Mouse (Mus musculus): ENCODE results near the gene Cd6.

DNA sequence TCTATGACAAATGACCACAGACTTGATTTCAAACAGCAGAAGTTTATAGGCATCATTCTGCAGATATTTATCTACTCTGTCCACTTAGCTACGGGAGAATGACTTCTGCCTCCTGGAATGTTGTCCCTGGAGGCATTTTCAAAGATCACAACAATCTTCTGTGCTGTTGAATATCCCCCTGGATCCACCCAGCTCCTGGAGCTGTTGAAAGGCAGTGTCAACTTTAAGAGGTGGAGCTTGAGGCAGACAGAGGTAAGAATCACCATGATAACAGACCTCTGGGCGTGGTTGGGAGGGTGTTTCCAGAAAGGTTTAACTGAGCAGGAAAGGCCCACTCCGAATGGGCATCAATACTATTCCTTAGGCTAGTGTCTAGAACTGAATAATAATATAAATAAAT lies 5.8 kb upstream of the Cd6 start:
- TF ChIP-seq KAT2A (IDR thresholded peaks at IDR 0.05; ENCODE audit: insufficient replicate concordance, low read length) (no peak), NELFE (IDR thresholded peaks at IDR 0.05; ENCODE audit: low read depth, low read length) (no peak), IRF4 (IDR thresholded peaks at IDR 0.05; ENCODE audit: low read depth, low read length) (no peak)

All from CH12.LX (cell line).